Mouse (Mus musculus) frontal cortex, postnatal 10 days (tissue): ENCODE data around the gene Gm7982.
"Not testable (repeated sequence)": the region's sequence is repeated elsewhere in the genome, so short reads cannot be mapped to it uniquely, and the experiment has no call there.

Source experiments
- DNase-seq, 2 experiments: peaks; one replicate each; pipeline ENCODE4 v3.0.0; 2022; ENCODE audit warnings: low spot score in 2 of 2, mixed read lengths in 1 of 2

The Gm7982 gene

DNA sequence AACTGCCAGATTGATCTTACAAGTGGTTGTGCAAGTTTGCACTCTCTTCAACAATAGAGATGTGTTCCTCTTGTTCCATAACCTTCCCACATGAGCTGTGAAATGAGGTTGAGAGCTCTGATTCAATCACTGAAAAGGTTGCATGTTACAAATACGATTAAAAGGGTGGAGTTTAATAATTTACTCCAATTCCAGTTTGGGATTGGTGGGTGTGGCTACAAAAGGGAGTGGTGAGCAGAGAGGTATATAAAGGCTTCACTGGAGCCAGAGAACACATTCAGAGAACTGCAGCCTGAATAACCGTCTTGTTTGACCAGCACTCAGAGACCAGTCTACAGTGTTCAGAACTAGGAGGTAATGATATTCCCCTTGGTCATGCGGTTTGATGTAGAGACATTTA, at the start of gene Gm7982:
TSS of gene Gm7982 (plus strand) at position 301 of the 400 bp plus-strand sequence.
- DNase-seq: not testable (repeated sequence)

DNA sequence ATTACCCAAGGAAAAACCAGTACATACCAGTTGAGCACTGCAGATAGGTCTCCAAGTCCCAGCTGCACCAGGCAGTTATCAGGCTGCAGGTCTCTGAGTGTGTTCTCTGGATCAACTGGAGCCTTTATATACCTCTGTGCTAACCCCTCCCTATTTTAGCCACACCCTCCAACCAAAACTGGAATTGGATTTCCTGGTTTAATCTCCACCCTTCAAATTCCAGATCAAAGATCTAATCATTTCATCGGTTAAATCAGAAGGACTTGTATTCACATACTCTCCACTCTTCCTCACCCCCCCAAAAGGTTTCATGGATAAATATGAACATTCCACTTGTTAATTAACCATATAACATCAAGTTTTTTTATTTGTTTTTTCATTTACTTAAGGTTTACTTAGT, 5.7 kb upstream of the Gm7982 start, which contains the start of gene Gm7978:
TSS of gene Gm7978 (minus strand) at position 101 of the 400 bp plus-strand sequence.
- not testable (repeated sequence) for DNase-seq

- DNase-seq: not testable (repeated sequence)
Observed at GRCm38 (mm10) chr5:95775690-95776089, 33.9 kb downstream of the Gm7982 start, which contains the start of gene E330014E10Rik. TSS of gene E330014E10Rik (plus strand) at chr5:95775990.
